Mouse (Mus musculus) CD8-positive naive resting alpha-beta T cell, adult 2 months (primary cell): ENCODE measurements around the gene Daam1.
A peak's percentile ranks its signal among the peaks of the same experiment; 100 is the strongest.

Experiments
- DNase-seq, 2 experiments: peaks; one replicate each; pipeline ENCODE4 v3.0.0; 2022; ENCODE audit warnings: low read depth in 2 of 2, low spot score in 2 of 2

The Daam1 gene

DNA sequence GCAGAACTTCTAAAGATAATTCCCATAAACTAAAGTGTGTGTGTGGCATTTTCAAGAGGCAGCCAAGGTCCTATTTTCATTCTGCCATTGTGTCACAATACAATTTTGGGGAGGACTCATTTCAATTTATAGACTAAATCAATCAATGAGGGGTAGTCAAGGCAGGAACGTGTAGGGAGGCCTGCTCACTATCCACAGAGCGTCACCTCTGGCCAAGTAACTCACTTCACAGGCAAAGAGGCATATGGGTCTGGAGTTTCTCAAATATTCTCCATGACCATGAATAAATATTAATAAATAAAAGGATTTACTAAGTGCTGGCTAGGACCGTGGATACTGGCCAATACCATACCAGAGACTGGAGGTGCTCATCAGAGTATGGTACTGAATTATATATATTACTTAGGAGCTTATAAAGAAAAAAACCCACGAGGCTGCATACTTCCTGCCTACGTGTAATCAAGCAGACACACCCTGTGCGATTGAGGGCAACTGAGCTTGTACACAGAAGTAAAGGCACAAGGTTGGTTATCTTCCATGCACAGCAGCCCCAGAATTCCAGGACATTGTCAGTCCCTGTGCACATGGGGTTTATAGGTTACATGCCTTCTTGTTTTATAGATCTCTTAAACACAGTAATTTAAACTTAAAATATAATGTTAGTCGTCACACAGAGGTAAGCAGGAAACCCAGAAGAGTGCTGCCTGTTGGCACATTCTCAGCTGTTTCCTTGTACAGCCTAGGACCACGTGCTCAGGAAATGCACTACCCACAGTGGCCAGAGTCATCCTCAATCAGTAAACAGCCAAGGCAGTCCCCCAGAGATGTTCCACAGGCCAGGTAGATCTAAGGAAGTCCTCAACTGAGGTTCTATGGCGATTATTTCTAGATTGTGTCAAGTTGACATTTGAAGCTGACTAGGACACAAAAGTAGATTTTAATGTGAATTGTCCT is 101.8 kb downstream of the Daam1 start:
- peak; percentile 19 to 45 for DNase-seq

DNA sequence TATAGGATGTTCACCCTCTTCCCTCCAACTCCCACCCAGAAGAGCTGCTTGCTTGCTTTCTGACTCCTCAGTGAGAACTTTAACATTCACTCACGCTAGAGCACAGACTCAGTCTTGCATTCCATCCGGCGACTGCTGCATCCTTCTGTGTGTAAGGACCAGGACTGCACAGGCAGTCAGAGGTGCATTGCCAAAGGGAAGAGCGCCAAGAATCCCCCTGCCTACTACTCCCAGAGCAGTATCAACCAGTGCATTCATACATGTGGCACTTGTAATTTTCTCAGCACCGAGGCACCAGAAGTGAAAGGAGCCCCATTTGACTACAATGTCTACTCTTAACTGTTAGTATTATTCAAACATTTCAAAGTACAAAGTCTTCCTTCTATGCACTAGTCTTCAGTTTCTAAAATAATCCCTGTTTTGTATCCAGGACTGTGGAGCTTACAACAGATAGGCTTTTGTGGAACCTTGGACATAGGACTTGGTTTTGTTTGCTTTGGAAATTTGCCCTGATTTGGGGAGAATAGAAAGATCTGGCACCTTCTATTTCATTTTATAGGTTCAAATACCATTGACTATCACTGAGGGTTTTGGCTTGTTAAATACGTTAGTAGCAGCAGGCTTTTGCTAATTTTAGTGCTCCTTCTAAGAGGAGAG is 103.2 kb downstream of the Daam1 start:
- DNase-seq = no peak

DNA sequence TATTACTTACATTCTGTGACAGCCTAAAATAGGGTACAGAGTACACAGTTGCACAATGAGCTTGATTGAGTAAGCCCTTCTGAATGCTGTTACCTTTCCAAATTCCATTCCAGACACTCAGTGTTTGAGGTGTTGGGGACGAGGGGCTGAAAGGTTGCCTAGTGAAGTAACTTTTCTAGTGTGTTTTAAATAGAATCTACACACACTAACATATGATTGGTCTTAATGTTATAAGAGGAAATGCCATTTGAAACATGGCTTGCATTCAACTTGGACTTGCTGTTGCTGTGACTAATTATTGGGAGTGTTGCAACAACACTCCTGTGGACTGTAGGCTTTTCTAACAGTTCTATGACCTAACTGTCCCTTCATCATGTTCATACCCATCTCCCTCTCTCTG is 105.8 kb downstream of the Daam1 start:
- DNase-seq = no peak

DNA sequence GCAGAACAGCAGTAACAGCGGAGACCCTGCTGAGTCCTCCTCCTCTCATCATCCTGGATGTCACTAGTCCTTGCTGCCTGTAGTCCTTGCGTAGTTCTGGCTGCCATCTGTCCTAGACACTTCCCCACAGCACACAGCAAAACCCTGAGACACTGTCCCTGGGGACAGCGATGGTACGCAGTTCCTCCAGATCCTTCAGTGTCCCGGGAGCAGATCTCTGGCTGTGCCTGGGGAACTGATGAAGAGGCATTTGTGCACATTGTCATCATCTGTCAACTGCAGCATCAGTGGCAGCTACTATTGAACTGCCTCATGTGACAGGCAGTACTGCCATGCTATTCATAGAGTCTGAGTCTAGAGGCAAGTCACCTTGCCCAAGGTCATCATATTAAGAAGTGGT is 107.6 kb downstream of the Daam1 start:
- no peak for DNase-seq

DNA sequence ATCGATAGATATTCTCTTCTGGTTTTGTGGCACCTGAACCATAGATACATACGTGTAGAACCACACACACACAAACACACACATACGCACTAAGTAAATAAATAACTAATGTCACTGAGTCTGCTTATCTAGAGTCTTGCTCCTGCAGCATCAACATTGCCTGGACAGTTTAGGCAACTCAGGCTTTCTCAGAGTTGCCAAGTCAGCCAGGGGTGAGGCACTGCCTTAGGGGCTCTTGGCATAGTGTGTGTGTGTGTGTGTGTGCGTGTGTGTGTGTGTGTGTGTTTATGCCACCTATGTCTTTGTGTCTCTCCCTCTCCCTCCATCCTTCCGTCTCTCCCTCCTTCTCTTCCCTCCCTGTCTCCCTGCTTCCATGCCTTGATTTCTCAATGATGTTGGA is 110.4 kb downstream of the Daam1 start:
- DNase-seq = no peak

DNA sequence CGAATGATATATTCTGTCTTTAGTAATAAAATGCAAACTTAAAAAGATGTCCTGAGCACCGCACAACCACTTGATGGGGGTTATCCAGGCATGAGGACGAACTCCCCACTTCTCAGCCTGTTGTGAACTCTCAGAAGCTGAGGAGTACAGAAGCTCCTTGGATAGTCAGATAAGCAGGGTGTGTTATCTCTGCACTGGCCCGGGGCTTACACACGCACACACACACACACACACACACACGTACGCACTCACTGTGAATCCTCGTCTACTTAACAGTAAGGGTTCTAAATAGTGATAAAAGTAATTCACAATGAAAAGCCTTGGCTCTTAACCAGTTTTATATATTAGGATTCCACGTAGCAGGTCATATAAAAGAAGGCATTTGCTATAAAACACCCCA is 112.2 kb downstream of the Daam1 start:
- DNase-seq = no peak

DNA sequence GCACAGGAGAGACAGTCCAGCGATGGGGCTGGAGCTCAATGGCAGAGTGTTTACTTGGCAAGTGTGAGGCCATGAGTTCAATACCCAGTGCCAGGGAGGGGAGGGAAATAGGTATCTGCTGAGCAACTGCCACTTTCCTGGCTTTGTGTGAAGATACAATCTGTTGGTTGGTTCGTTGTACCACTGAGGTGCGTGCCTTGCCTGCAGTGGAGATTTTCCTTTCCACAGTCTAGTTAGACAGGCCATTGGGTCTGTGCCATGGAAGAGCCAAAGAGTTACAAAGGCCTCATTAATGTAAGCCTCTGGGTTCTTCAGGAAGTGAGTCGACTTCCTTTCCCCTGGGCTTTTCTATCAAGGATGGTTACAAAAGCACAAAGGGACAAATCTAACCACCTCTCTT is 112.8 kb downstream of the Daam1 start:
- no peak for DNase-seq

DNA sequence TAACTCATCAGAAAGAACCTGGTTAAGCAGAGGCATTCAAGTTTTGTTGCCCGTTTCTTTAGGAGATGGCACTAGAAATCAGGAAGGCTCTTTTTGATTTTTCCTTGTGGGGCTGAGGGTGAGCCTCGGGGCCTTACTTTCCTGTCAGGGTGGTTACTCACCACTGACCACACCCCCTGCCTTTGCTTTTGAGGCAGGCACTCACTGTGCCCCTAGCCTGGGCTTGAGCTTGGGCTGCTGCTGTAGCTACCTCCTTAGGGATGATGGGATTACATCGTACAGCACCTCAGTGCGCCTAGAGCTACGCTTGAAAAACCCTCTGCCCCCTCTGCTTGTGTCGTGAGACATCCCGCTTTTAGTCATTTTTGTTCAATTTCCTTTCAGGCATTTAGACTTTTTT is 115.0 kb downstream of the Daam1 start:
- DNase-seq = no peak

DNA sequence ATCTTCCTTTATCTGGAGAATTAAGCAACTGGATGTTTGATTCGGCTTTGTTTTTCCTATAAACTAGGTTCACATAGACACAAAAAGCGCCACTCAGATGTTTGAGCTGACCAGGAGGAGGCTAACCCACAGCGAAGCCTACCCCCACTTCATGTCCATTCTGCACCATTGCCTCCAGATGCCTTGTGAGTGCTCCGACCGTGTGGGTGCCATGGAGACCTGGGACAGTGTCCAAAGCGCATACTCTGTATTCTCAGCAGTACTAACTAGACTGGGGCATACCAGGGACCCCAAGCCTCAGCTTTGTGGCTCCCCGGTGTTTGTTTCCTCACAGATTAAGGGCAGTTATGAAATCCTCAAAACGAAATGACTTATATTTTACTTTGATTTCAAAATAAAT is 115.6 kb downstream of the Daam1 start:
- DNase-seq = no peak

DNA sequence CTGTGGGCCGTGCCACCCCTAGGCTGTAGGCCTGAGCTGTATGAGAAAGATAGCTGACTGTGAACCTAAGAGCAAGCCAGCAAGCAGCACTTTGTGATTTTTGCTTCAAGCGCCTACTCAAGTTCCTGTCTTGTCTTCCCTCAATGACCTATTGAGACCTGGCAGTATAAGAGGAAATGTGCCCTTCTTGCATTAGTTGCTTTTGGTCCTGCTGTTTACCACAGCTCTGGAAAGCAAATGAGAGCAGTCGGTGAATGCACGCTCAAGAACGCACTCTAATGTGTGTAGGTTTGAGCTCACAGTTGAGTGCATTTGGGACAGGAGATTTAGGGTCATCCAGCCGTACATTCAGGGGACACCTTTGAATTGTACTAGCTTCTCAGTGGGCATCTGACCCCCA is 118.1 kb downstream of the Daam1 start:
- DNase-seq = no peak

DNA sequence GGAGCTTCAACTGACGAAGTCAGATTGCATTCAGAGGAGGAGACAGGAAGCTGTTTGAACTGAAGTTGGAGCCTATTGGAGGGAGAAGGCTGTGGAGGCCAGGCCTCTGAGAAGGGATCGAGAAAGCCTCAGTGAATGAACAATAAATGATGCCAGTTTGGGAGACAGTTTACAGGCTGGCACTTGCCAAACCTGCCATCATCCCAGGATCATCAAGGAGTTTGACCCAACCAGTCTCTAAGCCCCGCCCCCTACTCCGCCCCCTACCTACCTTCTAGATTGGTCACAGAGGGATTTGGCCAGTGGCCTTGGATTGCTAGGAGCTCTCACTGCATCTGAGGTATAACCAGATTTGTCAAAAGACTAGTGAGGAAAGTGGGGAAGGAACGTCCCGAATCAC is 118.7 kb downstream of the Daam1 start:
- no peak for DNase-seq

DNA sequence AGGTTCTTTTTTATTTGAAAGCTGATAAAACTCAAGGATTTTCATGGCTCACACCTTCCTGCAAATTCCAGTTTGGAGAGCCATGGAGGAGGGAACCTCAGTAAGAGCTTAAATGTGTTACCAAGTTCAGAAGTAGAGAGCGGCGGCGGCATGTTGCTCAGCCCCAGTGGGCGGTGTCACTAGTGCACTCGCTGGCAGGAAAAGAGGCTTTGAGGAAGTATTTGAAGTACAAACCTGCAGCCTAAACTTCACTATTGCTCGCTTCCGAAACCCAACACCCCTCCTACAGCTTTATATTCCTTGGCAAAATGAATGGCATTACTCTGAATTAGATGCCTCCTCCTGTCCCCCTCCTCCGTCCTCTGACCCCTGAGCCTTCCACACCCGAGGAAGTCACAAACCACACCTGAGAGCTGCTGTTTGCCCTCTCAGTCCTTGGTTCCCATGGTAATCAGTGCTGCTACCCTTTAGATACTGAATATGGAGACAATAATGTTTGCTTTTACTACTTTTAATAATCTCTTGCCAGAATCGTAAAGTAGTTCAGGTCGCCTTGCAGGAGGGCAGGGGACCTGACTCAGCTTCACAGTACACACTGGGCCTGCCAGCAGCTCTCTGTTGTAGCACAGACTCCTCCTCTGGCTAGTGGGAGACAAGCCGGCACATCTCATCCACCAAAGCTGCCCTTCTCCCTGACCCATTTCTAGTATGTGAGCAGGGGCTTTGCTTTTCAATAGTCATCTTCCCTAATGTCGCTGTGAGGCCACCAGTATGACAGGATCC is 119.4 kb downstream of the Daam1 start:
- DNase-seq = no peak

DNA sequence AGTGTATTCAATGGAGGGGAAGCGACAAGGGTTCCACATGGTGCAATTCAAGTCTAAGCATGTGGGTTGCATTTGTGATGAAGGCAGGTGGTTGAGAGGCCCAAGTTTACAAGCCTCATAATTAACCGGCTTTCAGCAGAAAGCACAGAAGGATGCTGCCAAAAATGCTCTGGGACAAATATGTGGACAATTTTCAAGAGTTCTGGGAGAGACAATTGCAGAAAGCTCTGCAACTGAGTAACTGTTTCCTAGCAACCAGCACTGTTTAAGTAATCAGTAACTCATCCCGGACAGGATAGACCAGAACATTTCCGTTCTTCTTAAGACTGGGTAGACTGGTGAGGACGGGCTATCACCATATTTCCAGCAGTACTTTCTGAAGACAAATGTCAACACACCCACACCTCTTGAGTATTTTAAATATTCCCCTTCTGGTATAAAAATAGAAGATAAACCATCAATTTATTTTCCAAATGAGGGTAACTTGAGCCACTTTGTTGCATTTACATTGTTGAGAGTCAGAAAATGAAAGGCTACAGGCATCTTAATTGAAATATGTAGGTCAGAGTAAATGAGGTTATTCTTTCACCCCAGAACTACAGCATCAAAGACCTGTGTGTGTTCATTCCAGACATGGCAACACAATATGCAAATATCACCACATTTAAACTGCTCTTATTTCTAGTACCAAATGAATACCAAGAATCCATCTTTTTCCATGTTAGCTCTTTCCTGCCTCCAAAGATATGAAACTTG is 123.5 kb downstream of the Daam1 start:
- DNase-seq = no peak

DNA sequence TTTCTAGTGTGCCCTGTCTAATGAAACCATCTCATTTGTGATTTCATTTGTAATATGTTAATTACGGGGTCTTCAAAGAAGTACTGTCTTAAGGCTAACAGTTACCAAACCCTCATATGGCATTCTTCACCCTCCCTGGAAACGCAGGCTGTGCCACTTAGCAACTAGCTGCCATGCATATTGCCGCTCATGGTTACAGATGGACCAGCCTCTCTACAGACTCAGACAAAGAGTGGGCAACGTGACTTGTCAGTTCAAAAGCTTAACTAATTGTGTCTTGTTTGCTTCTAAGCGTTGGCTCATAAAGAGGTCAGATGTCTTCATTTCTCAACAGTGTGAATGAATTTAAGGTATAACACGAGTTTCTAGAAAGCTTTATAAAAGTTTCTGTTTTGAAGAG is 126.1 kb downstream of the Daam1 start:
- DNase-seq = no peak

DNA sequence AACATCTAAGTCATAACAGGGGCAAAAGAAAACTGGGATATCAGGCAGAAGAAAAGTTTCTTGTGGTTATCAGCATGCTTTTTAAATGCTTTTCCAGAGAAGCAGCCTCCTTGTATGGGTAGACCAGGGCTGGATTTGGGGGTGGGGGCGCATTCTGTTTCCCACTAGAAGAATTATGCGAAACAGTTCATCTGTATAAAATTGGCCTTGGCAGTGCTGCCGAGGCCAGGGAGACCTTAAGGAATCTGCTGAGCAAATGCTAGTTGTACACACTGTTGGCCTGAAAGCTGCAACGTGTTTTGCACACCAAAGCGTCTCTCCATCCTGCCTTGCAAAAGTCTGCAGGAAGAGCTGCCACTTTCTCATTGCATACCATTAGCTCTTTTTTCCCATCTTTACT is 126.6 kb downstream of the Daam1 start:
- no peak for DNase-seq

DNA sequence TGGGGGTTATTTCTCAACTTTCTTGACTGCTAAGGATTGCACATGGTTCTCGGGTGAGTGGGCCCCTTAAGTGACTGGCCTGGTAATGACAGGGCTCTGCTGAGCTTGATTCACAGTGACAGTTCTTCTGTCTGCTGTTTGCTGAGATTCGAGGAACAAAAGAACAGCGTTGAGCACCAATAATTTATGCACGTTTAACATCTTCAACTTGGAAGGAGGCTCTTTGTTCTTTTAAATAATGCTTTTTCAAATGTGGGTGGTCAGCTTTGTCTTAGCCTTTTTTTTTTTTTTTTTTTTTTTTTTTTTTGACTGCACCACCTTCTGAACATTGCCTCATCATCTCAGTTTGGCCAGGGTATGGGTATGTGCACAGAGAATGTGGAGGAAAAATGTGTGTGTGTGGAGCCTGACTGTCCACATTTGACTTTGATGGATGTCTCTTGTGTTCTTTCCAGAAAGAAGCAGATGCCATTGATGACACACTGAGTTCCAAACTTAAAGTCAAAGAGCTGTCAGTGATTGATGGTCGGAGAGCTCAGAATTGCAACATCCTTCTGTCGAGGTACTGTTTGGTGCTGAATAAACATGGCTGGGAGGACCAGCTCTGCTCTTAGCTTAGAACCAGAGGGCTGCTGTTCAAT is 128.6 kb downstream of the Daam1 start:
- DNase-seq = no peak

DNA sequence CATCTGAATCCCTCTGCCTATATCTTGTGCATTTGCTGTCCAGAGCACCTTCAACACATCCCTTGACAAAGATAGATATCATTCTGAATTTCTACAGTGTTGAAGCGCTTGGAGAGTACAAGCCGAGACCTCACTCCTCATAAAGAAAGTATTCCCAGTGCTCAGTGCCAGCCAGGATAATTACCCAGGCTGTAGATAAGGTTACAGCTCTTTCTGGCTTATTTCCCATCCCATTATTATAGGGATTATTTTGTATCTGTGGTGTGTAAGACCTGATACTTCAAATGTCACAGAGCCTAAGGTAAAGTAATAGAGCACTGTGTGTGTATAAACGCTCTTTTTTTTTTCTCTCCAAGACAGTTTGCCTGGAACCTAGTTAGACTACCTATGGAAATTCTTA is 130.8 kb downstream of the Daam1 start:
- DNase-seq = no peak

DNA sequence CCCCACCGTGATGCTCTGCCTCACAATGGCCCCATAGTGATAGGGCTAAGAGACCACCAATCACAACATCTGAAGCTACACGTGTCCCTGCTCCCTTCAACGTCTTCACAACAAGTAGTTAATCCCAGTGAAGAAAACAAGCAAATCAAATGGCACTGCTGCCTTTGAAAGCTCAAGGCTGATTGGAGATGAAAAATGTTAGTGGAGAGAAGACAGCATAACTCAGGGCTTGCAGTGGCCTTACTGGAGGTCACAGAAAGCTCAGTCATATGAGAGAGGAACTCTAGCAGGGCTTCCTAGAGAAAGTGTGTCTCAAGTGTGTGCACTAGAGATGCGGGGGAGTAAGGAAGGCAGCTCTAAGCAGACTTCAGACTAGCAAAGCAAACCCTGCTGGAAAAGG is 131.7 kb downstream of the Daam1 start:
- DNase-seq = no peak

DNA sequence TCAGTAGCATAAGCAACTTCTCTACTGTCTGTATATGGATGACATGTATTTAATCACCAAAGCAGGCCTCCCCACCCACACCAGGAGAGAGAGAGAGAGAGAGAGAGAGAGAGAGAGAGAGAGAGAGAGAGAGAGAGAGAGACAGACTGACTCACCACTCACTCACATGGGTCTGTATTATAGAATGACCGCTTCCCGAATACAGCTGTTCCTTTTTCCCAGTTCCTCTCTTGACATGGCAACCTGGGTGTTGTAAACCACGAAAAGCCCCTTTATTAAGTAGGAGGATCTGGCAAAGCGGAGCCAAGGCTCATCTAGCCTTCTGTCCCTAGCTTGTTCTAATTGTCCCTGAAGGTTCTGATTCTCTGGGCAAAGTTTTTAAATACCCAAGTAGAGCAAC is 137.7 kb downstream of the Daam1 start:
- DNase-seq = no peak

DNA sequence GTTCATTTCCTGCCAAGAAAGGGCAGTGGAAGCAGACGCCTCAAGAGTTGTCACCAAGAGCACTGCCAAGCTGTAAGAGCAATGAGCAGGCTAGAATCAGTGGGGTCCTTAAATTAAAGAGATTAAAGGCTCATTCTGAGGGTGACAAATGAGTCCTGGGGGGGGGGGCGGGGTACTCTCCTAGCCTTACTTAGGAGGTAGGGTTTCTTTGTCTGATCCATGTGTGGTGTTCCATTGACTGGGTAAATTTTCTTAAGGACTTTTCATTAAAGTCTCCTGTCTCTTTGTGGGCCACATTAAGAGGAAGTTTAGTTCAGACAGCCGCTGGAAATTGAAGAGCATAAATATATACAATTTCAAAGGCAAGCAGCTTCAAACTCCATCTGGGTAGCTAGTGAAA is 138.1 kb downstream of the Daam1 start:
- no peak for DNase-seq

DNA sequence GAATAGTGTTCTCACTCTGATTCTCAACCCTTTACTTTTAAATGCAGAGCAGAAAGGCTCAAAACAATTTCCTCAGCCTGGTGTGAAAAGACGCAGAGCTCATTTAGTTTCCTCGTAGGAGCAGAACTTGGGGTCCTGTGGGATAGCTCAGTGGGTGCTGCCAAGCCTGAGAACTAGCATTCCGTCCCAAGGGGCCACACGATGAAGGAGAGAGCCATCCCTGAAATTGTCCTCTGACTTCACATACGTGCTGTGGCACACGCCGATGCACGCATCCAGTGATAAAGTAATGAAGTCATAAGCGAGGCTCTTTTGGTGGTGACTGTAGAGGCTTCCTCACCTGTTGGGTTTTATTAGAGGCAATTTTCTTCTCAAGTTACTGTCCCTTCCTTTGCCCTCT is 138.6 kb downstream of the Daam1 start:
- no peak for DNase-seq
